Mouse (Mus musculus) kidney, adult 2 months (tissue): ENCODE measurements around the gene Lrriq4.

Experiments
- CTCF ChIP-seq: fragments of 200-500 bp; conservative IDR thresholded peaks from 2 replicates; pipeline ENCODE4 v1.5.1; 2011; ENCODE audit warnings: low read depth, mild to moderate bottlenecking, control low read depth, low read length, moderate library complexity, mixed read lengths; ENCODE audit not compliant: insufficient read depth, insufficient read length
- POLR2A ChIP-seq: fragments of 200-500 bp; IDR thresholded peaks from one replicate; pipeline ENCODE4 v1.6.1; 2011; ENCODE audit warnings: low read depth, low read length, control low read depth

GRCm38 (mm10) chr3:30601175-30601574 is 43.1 kb upstream of the Lrriq4 start:
- TF ChIP-seq POLR2A (no peak), CTCF (no peak)
